6 mouse cellular contexts compared by ENCODE assay signal in the genomic region with DNA sequence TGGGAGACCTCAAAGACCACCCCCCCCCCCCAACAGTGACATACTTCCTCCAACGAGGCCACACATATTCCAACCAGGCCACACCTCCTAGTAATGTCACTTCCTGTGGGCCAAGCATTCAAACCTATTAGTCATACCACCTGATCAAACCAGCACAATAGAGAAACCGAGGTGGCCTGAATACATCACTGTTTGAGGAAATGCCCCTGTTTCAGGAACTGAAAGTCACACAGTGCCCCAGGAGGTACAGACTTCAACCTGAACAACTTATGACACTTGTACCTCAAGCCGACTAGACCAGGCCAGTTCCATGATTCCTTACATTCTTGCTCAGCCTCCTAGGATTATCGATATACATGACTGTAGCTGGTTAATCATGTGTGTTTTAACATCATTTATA. TPM values are rescaled to one million over a fixed set of nuclear protein-coding genes. Genes with fewer than 3 reads are reported as not detected.
"Had no signal": no experiment of that assay in that cellular context is flagged by ENCODE, and none has a peak within 500 bp of the region (broad histone marks: within the 10 kb centered on the region; RNA-seq: fewer than 3 reads in every experiment).

No protein-coding gene starts in this region.

RNA-seq across cellular contexts. Expression of gene Slc16a14, which starts 22.8 kb away (rescaled TPM):
- total RNA-seq: liver, adult 2 months; megakaryocyte progenitor cell, adult 5-6 weeks; megakaryocyte-erythroid progenitor cell, adult 5-6 weeks had no signal
- polyA plus RNA-seq: liver, adult 2 months; liver, embryonic 14.5 days; liver, embryonic 15.5 days; lung, embryonic 14.5 days had no signal
